Mouse (Mus musculus) cerebellum, adult 18-20 months (tissue): ENCODE measurements around the gene Cyb5rl.
A peak's percentile ranks its signal among the peaks of the same experiment; 100 is the strongest.

Experiments
- DNase-seq, 2 experiments: peaks; one replicate each; pipeline ENCODE4 v3.0.0; 2021

Cyb5rl gene

DNA sequence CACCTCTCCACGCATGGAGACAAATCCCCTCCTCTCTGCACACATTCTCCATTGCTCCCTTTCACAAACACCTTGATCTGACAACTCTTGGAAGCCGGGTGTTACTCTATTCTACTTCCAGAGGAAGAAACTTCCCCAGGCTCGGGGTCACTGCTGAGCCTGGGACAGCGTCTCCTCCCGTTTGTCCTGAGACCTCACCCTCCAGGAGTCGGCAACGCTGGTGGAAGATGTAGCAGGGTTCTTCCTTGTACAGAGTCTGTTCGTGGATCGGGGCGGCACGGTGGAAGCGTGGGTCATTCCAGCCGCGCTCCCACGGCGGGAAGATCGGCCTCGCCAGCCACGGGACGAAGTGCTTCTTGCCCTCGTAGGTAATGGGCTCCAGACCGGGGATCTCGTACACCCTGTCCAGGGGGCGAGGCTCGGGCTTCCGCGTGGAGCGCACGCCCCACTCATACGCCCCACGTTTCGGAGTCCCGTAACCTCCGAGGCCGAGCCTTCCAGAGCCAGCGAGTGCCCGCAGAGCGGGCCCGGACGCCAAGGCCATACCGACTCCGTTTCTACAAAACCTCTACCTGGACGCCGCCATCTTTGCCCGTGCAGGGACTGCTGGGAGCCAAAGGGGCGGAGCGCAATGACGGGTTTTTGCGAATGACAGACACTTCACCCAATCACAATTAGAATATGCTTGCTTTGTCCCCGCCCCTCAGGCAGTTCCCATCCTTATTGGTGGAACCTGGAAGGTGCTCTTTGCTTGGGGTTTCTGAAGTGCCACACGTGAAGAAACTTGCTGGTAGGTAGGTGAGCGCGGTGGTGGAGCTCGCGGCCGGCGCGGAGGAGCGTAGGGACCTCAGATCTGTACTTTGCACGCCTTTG lies at the start of gene Cyb5rl, which contains the start of gene Mrpl37:
Gene Cyb5rl, plus strand, starts transcription at position 737 of the 873 bp plus-strand sequence.
Gene Mrpl37, minus strand, starts transcription at position 617 of the 873 bp plus-strand sequence.
- DNase-seq, result peak; percentile 96 to 97

DNA sequence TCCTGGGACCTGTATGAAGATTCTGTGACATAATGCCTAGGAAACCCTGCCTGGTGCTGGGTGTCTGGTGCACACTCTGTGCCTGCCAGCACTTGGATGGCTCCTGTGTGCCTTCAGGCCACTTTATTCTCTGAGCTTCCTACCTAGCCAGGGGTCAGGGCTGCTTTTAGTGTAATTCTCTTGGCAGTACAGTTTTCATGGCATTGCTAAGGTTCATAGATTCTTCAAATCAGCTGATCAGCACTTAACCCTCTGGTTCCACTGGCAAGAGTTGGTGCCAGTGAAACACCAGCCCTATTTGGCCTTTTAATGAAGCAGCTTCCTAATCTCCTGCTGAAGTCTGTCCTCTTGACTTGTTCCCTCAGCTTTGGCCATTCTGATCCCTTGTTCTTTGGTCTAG lies 49.5 kb upstream of the Cyb5rl start:
- DNase-seq, result no peak

DNA sequence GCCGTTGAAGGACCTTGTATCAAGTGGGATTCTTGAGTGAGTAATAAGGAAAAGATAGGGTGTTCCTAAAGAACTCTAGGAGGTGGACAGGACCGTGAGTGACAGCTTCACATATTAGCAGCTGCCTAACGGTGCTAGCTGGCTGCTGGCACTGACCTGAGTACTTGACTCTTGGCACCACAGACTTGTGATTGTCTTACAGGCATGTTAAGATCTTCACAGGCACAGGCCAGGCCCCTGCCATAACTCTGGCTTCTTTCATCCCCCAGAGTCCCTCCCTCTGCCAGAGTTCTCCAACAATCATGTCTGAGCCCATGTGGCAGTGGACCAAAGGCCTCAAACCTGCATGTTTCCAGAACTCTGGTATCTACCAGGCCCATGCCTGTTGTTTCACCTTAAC lies 48.3 kb upstream of the Cyb5rl start:
- no peak for DNase-seq

DNA sequence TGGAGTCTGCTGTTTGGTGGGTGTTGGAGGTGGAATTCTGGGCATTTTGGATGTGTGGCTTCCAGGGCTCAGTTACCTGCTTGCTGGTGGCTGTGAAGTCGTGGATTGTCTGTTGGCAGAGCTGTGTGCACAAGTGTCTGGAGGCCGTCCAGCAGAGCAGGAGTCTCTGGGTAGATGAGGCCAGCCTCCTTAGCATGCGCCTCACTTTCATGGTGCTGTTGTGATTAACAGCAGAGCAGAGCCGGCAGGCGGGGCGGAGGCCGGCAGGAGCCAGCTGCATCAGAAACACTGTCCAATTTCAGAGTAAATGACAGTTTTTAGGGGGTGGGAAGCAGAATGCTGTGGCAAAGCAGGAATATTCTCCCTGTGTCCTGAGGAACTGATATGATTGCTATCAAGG lies 47.8 kb upstream of the Cyb5rl start:
- DNase-seq, result peak; percentile 75 to 78

DNA sequence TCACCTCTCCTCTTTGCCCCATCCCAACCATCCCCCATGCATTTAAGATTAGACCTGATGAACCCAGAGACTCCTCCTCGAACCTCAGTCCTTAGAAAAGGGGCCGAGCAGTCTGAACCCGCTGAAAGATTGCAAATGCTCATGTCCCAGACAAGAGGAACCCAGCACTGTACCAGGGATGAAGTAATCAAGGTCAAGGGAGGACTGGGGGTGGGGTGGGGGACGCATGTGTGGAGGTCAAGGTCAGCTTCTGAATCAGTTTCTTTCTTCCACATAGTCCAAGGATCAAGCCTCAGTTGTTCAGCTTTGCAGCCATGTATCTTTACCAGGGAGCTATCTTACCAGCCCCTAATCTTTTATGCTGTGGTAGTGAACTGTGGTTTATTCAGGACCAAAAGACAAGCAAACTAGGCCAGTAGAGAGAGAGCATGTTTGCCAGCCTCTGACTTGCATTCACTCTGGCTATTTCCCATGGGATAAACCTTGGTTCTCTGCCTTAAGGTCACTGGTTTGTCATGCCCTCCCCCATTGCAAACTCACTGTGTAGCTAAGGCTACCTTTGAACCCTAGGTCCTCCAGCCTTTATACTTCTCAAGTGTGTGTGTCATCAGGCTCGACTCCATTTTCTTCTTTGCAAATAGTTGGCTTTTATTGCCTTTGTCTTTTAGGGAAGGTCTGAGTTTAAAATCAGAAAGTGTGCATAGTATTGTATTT lies 46.3 kb upstream of the Cyb5rl start:
- DNase-seq, result no peak

DNA sequence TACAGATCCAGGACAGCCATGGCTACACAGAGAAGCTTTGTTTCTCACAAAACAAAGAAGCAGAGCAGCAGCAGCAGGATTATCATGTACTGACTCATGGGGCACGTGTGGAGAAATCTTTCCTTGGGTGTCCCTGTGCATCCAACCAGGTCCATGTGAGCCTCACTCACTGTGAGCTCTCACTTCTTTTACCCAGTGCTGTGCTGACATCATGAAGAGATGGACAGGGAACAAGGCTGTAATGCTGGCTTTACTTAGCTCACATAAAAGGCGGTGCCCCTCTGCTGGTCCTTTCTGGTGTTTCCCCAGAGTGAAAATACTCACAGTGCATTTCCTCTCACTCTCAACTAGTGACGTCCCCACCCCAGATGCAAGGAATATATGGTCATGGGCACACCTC lies 45.3 kb upstream of the Cyb5rl start:
- DNase-seq, result no peak

DNA sequence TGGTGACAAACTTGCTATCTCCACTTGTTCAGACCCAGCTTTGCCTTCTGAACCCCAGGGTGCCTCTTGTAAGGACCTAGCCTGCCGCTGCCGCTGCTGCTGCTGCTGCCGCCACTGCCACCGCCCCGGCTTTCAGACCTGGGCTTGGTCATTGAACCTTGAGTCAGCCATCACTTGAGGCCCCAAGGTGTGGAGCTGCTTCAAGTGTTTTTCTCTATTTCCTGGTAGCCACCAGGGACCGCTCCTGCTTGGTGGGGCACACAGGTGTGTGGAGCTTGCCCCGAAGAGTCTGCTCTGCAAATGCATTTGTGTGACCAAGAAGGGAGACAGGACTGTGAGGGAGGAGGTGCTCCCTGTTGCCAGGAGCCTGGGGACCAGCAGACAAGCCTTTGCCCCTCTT lies 41.9 kb upstream of the Cyb5rl start:
- DNase-seq, result no peak

DNA sequence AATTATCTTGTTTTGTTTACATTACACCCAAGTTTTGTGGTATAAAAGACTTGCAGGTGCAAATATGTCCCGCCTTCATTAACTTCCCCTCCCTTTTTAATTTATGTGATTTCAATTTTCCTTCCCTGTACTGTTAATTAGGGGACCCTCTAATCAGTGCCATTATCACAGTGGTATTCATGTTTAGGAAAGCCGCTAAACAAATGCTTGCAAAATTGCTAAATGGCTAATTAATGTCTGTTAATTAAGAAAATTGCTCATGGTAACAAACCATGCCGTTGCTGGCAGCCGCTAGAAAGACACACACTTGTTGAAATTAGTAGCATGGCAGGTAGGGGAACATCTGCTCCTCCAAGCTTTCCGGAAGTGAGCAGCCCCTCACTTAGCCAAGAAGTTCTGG lies 41.4 kb upstream of the Cyb5rl start:
- no peak for DNase-seq

DNA sequence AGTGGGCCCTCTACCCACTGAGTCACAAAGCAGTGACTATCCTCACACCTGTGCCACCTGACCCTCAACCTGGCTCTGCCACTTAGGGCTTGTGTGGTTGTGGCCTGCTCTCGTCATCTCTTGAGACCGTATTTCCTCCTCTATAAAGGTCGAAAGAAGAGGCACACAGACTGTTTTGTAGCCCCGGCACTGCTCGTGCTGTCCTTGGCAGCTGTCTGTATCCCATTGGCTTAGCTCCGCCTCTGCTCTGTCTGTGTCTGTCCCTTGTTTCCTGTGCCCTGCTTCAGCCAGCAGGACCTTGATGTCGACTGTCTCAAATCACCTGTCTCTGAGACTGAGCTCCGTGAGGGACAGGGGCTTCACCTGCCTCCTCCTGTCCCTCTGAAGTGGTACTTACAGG lies 40.3 kb upstream of the Cyb5rl start:
- DNase-seq, result no peak

DNA sequence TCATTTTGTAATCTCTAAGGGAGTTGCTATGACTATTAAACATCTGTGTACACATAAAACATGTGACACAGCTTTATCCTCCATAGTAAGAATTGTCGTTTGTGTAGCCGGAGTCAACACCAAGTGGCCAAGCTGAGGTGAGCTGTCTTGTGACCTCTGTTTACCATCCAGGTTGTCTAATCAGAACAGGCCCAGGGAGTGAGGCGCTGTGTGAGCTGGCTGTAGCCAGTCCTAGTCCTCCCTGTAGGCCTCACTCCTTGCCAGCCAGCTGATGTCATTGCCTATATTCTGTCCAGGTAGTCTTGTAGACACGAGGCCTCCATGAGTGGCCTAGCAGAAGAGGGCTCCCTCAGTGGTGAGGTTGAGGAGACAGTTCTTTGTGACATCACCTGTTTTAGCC lies 31.1 kb upstream of the Cyb5rl start:
- DNase-seq, result no peak

DNA sequence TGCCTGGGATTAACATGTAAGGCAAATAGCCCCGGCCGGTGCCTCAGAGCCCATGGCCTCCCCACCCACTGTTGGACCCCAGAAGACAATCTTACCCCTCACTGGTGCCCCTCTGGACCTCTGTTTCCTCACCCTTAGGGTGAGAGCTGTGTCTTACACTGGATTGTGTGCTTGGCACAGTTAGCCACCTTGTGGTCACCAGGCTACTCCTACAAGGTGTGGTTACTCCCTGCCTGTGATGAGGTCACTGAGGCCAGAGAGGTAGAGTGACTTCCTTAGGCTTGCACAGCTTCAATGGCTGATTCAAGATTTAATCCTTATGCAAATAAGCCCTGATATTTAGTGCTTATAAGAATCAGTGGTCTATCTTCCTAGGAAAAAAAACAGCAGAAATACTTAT lies 29.8 kb upstream of the Cyb5rl start:
- DNase-seq, result no peak

DNA sequence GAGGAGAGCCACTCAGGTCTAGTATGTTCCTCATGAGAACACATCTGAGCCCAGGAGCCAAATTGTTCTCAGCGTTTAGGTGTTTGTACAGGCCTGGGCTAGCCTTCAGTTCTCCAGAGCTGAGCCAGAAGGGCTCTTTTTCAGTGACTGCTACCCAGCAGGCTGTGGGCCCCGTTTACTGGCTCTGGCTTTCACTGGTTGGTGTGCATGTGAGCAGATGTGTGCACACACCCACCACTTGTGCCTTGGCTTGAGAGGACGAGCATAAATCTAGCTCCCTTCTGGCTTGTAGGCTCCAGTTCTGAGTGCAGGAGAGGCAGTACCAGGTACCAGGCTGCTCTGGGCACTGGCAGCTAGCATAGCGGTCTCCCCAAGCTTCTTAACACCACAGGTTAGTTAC lies 28.5 kb upstream of the Cyb5rl start:
- DNase-seq, result no peak

DNA sequence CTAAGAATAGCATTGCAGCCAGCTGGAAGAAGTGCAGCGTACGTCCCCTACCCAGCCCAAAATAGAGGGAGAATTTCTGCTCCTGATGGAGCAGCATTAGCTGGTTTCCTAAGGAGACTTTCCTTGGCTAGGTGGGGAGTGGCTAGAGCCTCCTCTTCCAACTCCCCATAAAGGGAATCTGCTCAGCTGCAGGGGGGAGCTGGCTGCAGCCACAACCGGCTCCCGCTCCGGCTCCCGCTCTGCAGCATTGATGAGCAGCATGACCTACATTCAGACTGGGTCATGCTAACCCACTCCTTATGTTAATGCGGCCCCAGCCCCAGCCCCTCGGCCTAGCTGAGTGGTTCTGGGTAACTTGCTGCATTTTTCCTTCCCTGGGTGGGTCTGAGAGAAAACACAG lies 27.5 kb upstream of the Cyb5rl start:
- peak in 1 of 2 experiments; percentile 46 for DNase-seq

DNA sequence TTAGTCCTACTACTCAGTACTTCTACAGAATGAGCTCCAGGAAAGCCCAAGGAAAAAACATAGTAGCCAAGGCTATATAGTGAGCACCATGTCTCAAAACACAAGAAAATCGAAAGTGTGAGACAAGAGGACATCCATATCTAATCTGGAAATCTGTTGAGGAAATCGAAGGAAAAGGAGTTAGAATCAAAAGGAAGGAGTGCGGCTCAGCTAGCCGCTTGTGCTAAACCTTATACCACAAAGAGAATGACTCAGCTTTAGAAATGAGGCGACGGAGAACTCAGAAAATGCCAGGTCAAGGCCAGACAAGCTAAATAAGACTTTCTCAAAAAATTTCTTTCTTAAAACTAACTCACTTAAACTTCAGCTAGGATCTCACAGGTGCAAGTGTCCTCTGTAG lies 24.5 kb upstream of the Cyb5rl start:
- no peak for DNase-seq

DNA sequence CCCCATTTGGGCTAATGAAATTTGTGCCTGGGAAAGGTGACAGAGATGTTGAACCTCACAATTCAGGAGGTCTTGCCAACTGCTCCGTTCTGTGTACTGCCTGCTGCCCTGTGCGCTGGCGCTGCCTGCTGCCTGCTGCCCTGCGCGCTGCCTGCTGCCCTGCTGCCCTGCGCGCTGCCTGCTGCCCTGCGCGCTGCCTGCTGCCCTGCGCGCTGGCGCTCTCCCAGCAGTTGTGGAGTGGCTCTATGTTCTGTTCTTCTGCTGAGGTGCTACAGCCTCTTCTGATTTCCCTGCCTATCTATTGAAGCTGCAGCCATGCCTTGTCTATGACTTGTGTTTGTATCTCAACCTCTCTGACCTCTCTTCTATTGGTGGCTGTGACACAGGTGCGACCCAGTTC lies 21.6 kb upstream of the Cyb5rl start:
- no peak for DNase-seq

DNA sequence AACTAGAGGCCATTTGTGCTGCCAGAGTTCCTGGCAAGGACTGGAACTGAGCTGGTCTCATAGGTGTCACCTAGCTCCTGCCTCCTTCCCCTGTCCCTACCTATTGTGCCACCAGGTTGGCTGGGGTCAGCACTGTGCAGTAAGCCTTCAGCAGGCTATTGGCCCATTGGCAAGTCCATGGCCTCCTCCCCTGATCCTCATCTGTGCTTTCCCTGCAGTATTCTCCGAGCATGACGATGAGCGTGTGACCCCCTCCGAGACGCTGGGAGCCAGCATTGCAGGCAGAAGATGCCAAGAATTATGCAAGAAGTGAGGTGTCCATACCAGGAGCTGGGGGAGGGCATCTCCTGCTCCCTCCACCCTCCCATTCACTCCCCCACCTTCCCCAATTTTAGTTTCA lies 19.0 kb upstream of the Cyb5rl start:
- DNase-seq, result peak in 1 of 2 experiments; percentile 30

DNA sequence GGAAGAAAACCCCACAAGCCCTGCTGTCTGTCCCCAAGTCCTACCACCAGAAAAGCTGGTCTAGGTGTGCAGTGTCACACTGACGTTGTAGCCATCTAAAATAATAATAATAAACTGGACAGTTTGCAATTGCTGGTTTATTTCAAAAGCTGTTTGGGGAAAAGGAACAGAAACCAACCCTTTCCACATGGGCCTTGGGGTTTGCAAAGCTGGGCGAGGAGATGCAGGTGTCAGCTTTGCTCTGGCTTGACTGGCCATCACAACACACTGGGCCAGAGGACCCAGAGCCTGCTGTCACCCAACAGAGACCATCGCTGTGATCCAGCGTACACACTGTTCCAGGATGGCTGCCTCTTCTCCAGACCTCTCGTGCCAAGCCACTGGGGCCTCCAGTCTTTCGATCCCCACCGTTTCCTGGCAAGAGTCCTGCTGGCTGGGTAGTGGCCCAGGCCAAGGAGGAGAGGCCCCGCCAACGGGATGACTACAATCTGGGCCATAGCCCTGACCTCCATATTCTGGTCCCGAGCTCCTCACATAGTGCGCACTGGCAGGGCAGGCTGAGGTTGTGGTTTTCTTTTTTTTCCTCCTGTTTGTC lies 18.1 kb upstream of the Cyb5rl start:
- peak; percentile 91 to 93 for DNase-seq

DNA sequence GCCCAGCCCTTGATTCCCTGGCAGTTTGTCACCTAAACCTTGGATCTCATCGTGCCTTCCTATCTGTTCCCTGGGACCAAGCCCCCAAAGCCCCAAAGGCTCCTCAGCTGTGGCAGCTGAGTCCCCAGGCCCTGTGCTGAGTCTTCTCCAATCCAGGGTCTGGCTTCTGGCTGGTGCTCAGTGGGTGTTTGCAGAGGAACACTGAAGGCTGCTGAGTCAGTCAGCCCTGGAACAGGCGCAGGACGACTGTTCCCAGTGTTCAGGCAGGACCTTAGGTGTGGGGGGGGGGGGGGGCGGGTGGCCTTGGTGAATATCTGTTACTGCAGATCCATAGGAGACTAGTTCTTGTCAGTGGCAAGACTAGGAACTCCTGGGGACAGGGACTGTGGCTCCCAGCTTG lies 14.9 kb upstream of the Cyb5rl start:
- no peak for DNase-seq

DNA sequence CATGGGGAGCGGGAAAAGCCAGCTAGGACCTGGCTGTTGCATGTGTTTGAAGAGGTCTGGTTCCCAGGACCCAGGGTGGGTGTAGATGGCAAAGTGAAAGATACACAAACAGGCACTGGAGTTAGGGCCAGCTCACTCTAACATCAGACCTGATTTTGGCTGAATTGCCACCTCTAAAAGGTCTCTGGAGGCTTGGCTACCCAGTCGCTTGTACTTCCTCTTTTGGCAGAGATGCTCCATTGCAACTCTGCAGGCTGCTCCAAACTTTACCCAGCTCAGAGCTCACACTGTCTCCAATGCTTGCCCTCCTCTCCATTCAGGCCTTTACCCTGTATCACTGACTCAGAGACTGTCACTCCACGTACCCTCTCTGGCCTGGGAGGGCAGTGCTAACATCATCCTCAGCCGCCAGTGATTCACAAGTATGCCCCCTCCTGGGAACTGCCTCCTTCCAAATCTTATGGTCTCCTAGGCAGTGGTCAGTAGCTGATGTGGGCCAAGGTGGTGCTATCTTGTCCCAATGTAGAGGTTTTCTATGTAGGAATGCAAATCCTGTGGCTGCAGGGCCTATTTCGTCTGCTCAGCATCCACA lies 13.7 kb upstream of the Cyb5rl start:
- DNase-seq, result no peak

DNA sequence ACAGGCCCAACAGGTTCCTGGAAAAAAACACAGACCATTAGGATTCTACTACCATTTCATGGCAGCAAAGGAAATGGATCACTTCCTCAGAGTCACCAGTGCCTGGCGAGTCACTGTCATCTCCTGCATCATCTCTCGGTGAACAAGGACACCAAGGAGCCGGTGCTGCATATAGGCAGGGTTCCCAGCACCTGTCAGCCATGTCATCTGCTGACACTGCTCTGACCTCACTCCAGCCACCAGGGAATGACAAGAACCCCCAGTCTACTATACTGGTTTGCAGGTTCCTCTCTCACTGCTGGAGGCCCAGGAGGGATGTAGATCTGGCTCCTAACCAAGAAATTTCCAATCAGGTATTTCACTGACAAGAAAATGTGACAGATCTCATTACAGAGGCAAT lies 10.7 kb upstream of the Cyb5rl start:
- no peak for DNase-seq

DNA sequence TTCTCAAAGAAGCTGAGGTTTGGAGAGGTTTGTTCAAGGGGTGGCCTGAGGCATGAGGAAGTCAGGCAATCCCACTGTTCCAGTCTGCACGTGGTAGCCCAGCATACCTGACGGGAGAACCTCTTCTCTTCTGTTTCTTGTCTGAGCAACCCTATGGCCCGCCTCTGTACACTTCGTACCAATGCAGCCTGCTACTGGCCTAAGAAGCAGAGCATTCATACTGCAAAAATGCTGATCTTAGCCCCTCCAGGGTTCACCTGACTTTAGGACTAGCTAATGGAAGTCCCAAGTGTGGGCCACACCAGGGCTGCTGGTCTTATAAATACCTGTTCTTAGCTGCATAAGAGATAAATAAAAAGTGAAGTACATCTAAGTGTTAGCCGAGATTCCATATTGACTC lies 8.4 kb upstream of the Cyb5rl start:
- no peak for DNase-seq

DNA sequence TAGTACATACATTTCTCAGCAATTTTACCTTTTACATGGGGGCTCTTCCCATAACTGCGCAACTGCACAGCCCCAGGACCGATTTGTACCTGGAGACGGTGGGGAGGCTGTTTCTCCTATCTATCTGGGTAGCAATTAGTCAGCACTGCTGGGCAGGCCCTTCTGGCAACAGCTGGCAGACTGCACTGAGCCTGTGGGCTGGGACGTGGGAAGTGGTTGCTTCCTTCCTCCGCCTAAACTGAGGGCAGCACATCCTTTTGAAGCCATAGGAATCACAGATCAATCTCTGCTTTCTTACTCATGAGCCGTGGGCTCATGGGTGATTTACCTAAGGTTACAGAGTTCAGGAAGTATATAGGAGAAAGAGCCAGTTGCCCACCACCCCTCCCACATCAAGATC lies 8.0 kb upstream of the Cyb5rl start:
- no peak for DNase-seq

DNA sequence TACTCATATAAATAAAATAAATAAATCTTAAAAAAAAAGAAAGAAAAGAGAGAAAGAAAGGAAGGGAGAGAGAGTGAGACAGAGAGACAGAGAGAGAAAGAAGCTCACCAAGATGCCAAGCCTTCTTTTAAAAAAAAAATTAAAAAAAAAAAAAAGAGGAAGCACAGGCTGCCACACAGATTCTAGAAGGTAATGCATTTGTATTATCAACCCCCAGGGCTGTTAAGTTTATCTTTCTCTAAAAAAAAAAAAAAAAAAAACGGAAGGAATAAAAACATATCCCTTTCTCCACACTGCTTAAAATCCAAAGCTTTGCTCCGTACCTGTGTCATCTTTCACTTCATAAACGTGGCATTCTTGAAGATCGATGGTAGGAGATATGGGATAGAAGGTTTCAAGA lies 5.2 kb upstream of the Cyb5rl start:
- no peak for DNase-seq

DNA sequence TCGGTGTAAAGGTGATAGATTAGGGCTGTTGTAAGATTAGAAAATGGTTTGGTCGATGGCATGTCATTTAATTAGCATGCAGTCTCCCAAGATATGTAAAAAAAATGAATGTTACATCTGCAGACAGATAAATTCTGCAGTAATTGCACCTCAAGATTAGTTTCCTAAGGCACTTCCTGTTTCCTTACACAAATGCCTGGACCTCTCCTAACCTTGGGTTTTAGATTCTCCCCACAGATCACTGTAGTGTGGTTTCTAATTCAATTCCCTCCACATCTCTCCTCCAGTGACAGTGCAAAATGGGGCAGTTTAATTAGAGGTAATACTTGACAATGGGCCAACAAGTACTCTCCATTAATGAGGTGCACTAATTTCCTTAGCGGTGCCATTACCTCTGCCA lies 3.6 kb upstream of the Cyb5rl start:
- DNase-seq, result no peak
